Mouse (Mus musculus): Measurements from ENCODE around the gene Adgrv1. TPM values are rescaled to one million over a fixed set of nuclear protein-coding genes. Genes with fewer than 3 reads are reported as not detected.

Gene Adgrv1
- polyA plus RNA-seq, 1 experiment from 2014 or later: 2.7 TPM

DNA sequence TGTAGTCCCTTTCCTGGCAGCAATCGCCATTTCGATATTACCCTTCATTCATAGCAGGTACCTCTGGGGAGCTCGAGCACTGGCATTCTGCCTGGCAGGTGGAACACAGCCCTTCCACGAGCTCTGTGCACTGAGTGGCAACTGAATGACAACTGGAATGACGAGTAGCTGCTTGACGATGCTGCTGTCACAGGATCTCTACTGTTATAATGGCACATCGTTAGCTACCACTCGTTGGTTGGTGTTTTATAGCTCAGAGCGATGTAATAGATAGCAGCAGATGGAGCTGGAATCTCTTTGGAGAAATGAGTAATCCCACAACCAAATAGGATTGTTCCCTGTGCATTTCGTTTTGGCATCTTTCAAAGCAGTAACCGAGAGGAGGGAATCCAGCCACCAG lies 587.6 kb downstream of the Adgrv1 start:
- 78% methylated on average over 11 of the region's 11 CpGs for WGBS
- H3K4me3 ChIP-seq: no peak overlapping the region

More for the DNA sequence above, 587.6 kb downstream of the Adgrv1 start:
- Histone ChIP-seq H3K27ac (no peak overlapping the region), H3K4me1 (no peaks in the 10 kb centered on the region), H3K27me3 (ENCODE audit: insufficient read depth, poor library complexity, severe bottlenecking) (no peaks in the 10 kb centered on the region), H3K36me3 (no peaks in the 10 kb centered on the region), H3K9me3 (no peaks in the 10 kb centered on the region)
- no peak for DNase-seq (ENCODE audit: low spot score)

Small RNA genes lying within 50 kb of the gene (microRNA-seq; reads per million reads assigned to microRNA genes)
- not detected for gene Gm25241

Other genes with a start within 250 kb of the Adgrv1 start
- 26.8 and 27.0 TPM in 2 replicates for gene Lysmd3, start 24.5 kb upstream of the Adgrv1 start, polyA plus RNA-seq (2016; fragmentation: Nextera tagmentation; extraction: Ambion mirVana)
- 32.1 and 32.6 TPM in 2 replicates for gene Polr3g, start 77.9 kb upstream of the Adgrv1 start, polyA plus RNA-seq (2016; fragmentation: Nextera tagmentation; extraction: Ambion mirVana)
- gene Mblac2, start 78.2 kb upstream of the Adgrv1 start, polyA plus RNA-seq (2016; fragmentation: Nextera tagmentation; extraction: Ambion mirVana): 5.7 and 6.2 TPM in 2 replicates
- 202 and 213 TPM in 2 replicates for gene Cetn3, start 149.9 kb upstream of the Adgrv1 start, polyA plus RNA-seq (2016; fragmentation: Nextera tagmentation; extraction: Ambion mirVana)

Measured in heart, embryonic 10.5 days (tissue).